Mouse (Mus musculus) left cerebral cortex, postnatal 25 days (tissue): ENCODE results near the gene Icos. TPM values are rescaled to one million over a fixed set of nuclear protein-coding genes. Genes with fewer than 3 reads are reported as not detected.

ENCODE experiments used
- DNase-seq, 2 experiments: peaks; one replicate each; pipeline ENCODE4 v3.0.0; 2022; ENCODE audit warnings: low spot score in 2 of 2, mixed read lengths in 1 of 2
- intact Hi-C: fragments of 180-260 bp; cut with DNase I; formaldehyde crosslinking; loops from one replicate; pipeline ENCODE4 v1.15.1; 2025
- total RNA-seq, 2 experiments: library from RNA; stranded (reverse); gene quantifications; 2 replicates each; pipeline ENCODE4 v1.2.3; 2021

Icos gene
- total RNA-seq, 2 experiments from 2014 or later, result 0.14 TPM; not detected in 1

GRCm38 (mm10) chr1:61026712-61027111, 49.0 kb downstream of the Icos start:
- intact Hi-C loops, result no loop called here
- DNase-seq, result no peak

- intact Hi-C loops, result no loop called here
- no peak for DNase-seq
These were observed 49.8 kb downstream of the Icos start for GRCm38 (mm10) chr1:61027519-61027918.

DNA sequence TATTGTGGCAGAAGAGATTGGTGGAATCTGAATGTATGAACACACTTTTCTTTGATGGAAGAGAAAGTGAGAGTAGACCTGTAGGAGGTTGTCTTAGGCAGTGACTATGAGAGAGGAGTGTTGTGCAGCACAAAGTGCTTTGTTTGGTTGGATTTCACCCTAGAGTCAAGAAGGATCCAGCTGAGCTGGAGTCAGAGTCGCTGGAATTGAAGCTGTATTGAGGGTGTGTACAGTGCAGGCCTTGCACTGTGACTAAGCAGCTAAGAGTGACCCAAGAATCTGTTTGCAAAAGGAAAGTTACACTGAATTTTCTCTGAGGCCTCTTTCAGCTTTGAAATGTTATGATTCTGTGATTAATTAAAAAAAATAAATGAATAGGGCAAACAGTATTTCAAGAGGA, 52.2 kb downstream of the Icos start:
- DNase-seq, result no peak
- intact Hi-C loops, result no loop called here

- intact Hi-C loops, result no loop called here
- DNase-seq, result no peak
These were observed 52.8 kb downstream of the Icos start for GRCm38 (mm10) chr1:61030532-61030931.

DNA sequence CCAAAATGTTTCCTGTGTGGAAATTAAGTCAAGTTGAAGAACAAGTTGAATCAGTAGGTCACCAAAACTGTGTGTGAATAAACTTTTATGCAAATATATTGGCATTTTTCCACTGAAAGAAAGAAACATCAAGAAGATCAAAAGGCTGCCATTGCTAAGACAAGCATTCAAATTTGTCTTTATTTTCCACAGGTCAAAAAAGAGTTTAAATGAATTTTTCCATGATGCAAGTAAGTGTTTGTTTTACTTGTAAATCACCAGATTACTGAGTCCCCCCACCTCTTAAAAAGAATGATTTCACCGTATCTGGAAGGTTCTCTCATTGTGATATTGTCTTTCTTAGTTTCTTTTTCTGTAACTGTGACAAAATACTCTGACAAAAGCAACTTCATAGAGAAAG, 57.5 kb downstream of the Icos start:
- no peak for DNase-seq
- intact Hi-C loops, result loop anchor here (5.0 kb wide), 1 partner anchor 33 kb away; no protein-coding TSS in a partner anchor

GRCm38 (mm10) chr1:61038223-61038622, 60.5 kb downstream of the Icos start:
- intact Hi-C loops, result loop anchor here (5.0 kb wide), 1 partner anchor 36 kb away; no protein-coding TSS in a partner anchor
- DNase-seq, result peak in 1 of 2 experiments; percentile 46

- no peak for DNase-seq
- intact Hi-C loops, result loop anchor here (5.0 kb wide), 1 partner anchor 37 kb away; no protein-coding TSS in a partner anchor
These were observed 61.6 kb downstream of the Icos start for GRCm38 (mm10) chr1:61039310-61039709.

- intact Hi-C loops, result no loop called here
- peak in 1 of 2 experiments; percentile 62 for DNase-seq
These were observed 62.7 kb downstream of the Icos start for GRCm38 (mm10) chr1:61040401-61040800.

DNA sequence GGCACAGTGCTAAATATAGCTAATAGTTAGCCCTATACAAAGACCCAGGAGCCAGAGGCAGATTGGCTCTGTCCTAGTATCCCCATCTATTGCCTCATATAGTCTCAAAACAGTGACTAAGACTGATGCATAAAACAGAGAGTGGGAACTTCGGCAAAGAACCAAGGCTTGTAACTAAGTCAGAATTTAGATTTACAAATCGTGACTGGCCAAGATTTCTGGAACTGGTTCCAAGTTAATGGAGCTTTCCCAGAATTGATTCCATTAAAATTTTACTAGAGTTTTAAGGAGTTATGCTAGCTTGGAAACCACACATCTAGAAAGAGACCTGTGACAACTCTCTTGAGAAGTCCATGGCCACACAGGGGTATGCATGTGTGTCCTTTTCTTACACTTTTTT, 65.1 kb downstream of the Icos start:
- intact Hi-C loops, result no loop called here
- DNase-seq, result peak; percentile 9 to 76

- no peak for DNase-seq
- intact Hi-C loops, result no loop called here
These were observed 68.5 kb downstream of the Icos start for GRCm38 (mm10) chr1:61046055-61046705.

- intact Hi-C loops, result no loop called here
- no peak for DNase-seq
These were observed 69.6 kb downstream of the Icos start for GRCm38 (mm10) chr1:61047336-61047735.

Other genes with a start within 250 kb of the Icos start
- gene Ctla4, start 90.9 kb upstream of the Icos start, total RNA-seq, result not detected